Mouse (Mus musculus) erythroblast, embryonic 14.5 days (primary cell): ENCODE results near the gene Zic5.

Experiments
- GATA1 ChIP-seq: IDR thresholded peaks from 2 replicates; pipeline ENCODE4 v1.6.1; 2012; ENCODE audit warnings: low read length, inconsistent platforms, mixed read lengths
- TAL1 ChIP-seq: IDR thresholded peaks from 3 replicates; pipeline ENCODE4 v1.6.1; 2012; ENCODE audit warnings: low read length, inconsistent platforms, mixed read lengths

DNA sequence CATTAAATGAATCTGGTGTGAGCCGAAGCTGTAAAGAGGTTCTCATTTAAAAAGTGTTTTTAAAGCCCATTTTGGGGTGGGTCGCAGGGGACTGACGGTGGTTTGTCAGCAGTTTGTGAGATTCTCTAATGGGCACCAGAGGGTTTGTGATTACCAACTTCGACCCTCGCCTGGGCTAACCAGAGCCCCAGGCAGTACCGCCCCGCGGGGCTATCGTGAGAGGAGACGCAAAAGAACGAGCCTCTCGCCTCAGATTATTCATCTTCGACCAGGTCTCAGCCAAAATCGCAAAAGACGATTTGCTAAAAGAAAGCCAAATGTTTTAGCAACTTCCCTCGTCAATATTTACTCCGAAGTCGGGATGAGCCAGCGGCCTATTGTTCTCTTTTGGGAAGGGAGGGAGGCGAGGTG, 11.8 kb upstream of the Zic5 start:
- no peak for TF ChIP-seq TAL1
- TF ChIP-seq GATA1 = no peak
